Mouse (Mus musculus): Measurements from ENCODE around the gene Polr1e.

- no peak for TF ChIP-seq POLR2A (IDR thresholded peaks at IDR 0.05; ENCODE audit: borderline replicate concordance, extremely low read depth, low read depth, low read length)
- TF ChIP-seq CTCF (IDR thresholded peaks at IDR 0.05; ENCODE audit: insufficient read depth, low read length), result no peak
Observed at GRCm38 (mm10) chr4:44973871-44974270, 44.5 kb upstream of the Polr1e start.
